In the genomic region with DNA sequence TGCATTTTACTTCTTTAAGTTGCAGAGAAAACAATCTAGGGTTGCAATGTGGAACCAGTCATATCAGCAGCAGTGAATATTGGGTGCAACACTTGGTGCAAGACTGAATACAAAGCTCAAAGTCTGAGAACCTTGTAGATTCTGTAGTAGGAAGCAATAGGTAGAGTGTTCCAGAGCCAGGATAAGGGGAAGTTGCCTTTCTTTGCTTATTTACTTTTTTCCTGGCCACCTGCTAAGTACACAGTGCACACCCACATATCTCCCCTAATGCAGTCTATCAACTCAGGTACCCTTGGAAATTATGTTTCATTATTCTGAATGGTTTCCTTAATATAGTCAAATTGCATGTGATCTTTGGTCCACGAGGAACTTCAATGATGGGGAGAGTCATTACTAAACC, we compare ENCODE assay signal across 28 mouse cellular contexts.
"Had no signal": no experiment of that assay in that cellular context is flagged by ENCODE, and none has a peak within 500 bp of the region (broad histone marks: within the 10 kb centered on the region; RNA-seq: fewer than 3 reads in every experiment).

No protein-coding gene starts in this region.

- ATAC-seq: forebrain, embryonic 13.5 days; forebrain, embryonic 14.5 days; forebrain, embryonic 15.5 days; forebrain, embryonic 16.5 days; forebrain, postnatal 0 days had no signal

- DNase-seq: cerebellum, adult 18-20 months; cerebellum, adult 2 months; cerebellum, adult 8-10 months; cerebellum, adult 9-10 months; cerebellum, adult 9-11 months; cerebellum, postnatal 10 days; cerebellum, postnatal 25 days; cerebellum, postnatal 36 days; embryo, embryonic 11 days; forebrain, postnatal 0 days; gastrocnemius, adult 2 months; gastrocnemius, postnatal 10 days; gastrocnemius, postnatal 14 days; gastrocnemius, postnatal 25 days; gastrocnemius, postnatal 36 days; heart, adult 11 months; heart, adult 18-20 months had no signal

- H3K9ac ChIP-seq: embryonic facial prominence, embryonic 12.5 days; embryonic facial prominence, embryonic 13.5 days; embryonic facial prominence, embryonic 15.5 days; forebrain, embryonic 12.5 days; forebrain, embryonic 13.5 days; forebrain, embryonic 15.5 days; forebrain, postnatal 0 days had no signal

- H3K36me3 ChIP-seq: embryonic facial prominence, embryonic 10.5 days; embryonic facial prominence, embryonic 12.5 days; embryonic facial prominence, embryonic 13.5 days; embryonic facial prominence, embryonic 15.5 days; forebrain, embryonic 10.5 days; forebrain, embryonic 12.5 days; forebrain, embryonic 15.5 days had no signal

- H3K9me3 ChIP-seq: embryonic facial prominence, embryonic 10.5 days; embryonic facial prominence, embryonic 12.5 days; embryonic facial prominence, embryonic 13.5 days; embryonic facial prominence, embryonic 15.5 days; forebrain, embryonic 10.5 days; forebrain, embryonic 12.5 days; forebrain, embryonic 13.5 days; forebrain, embryonic 15.5 days had no signal

- H3K27me3 ChIP-seq: embryonic facial prominence, embryonic 12.5 days; embryonic facial prominence, embryonic 13.5 days; embryonic facial prominence, embryonic 15.5 days; forebrain, embryonic 12.5 days; forebrain, embryonic 13.5 days; forebrain, embryonic 15.5 days had no signal

- H3K4me3 ChIP-seq: embryonic facial prominence, embryonic 10.5 days; embryonic facial prominence, embryonic 12.5 days; embryonic facial prominence, embryonic 13.5 days; embryonic facial prominence, embryonic 15.5 days; erythroblast, embryonic 14.5 days; forebrain, embryonic 10.5 days; forebrain, embryonic 12.5 days; forebrain, embryonic 13.5 days; forebrain, embryonic 15.5 days; gastrocnemius, adult 2 months had no signal

- H3K4me2 ChIP-seq: embryonic facial prominence, embryonic 12.5 days; embryonic facial prominence, embryonic 13.5 days; embryonic facial prominence, embryonic 15.5 days; forebrain, embryonic 12.5 days; forebrain, embryonic 13.5 days; forebrain, embryonic 15.5 days had no signal

- H3K27ac ChIP-seq: embryonic facial prominence, embryonic 10.5 days; embryonic facial prominence, embryonic 12.5 days; embryonic facial prominence, embryonic 13.5 days; embryonic facial prominence, embryonic 15.5 days; forebrain, embryonic 10.5 days; forebrain, embryonic 12.5 days; forebrain, embryonic 13.5 days; forebrain, embryonic 15.5 days; gastrocnemius, adult 2 months had no signal

- H3K4me1 ChIP-seq: embryonic facial prominence, embryonic 10.5 days; embryonic facial prominence, embryonic 12.5 days; embryonic facial prominence, embryonic 13.5 days; embryonic facial prominence, embryonic 15.5 days; forebrain, embryonic 10.5 days; forebrain, embryonic 12.5 days; forebrain, embryonic 13.5 days; forebrain, embryonic 15.5 days had no signal
